Mouse (Mus musculus) MEL (cell line): ENCODE data around the gene Large2. TPM values are rescaled to one million over a fixed set of nuclear protein-coding genes. Genes with fewer than 3 reads are reported as not detected.

Experiments
- DNase-seq: peaks from one replicate; pipeline ENCODE4 v3.0.0; 2011; ENCODE audit warnings: low read depth, low spot score
- H3K27ac ChIP-seq: 2 replicates; pipeline ENCODE4 v1.5.1; 2012; ENCODE audit warnings: low read depth, mild to moderate bottlenecking, control low read depth, low read length, moderate library complexity; ENCODE audit not compliant: control insufficient read depth
- H3K27me3 ChIP-seq, 2 experiments: fragments of 150-350 bp in 1 of 2; sonication (generic) in 1 of 2; 2 replicates each; pipeline ENCODE4 v1.6.1; 2012; ENCODE audit warnings: low read length in 2 of 2, mild to moderate bottlenecking in 2 of 2, improper control_type of control experiment in 1 of 2, moderate library complexity in 1 of 2; ENCODE audit not compliant: insufficient read depth in 2 of 2, control insufficient read depth in 1 of 2
- H3K36me3 ChIP-seq, 2 experiments: 2 replicates each; pipeline ENCODE4 v1.6.1; 2012 to 2014; ENCODE audit warnings: low read length in 2 of 2, improper control_type of control experiment in 1 of 2, inconsistent platforms in 1 of 2, mild to moderate bottlenecking in 1 of 2; ENCODE audit not compliant: insufficient read depth in 2 of 2, control insufficient read depth in 1 of 2
- H3K4me1 ChIP-seq, 2 experiments: fragments of 150-350 bp in 1 of 2; sonication (generic) in 1 of 2; 2 replicates each; pipeline ENCODE4 v1.6.1; 2012; ENCODE audit warnings: low read length in 2 of 2, improper control_type of control experiment in 1 of 2, mild to moderate bottlenecking in 1 of 2; ENCODE audit not compliant: insufficient read depth in 2 of 2, control insufficient read depth in 1 of 2
- H3K4me3 ChIP-seq, 2 experiments: fragments of 150-350 bp in 1 of 2; sonication (generic) in 1 of 2; 2 replicates each; pipeline ENCODE4 v1.5.1; 2012; ENCODE audit warnings: low read depth in 2 of 2, low read length in 2 of 2, mild to moderate bottlenecking in 2 of 2, moderate library complexity in 2 of 2, control low read depth in 1 of 2, improper control_type of control experiment in 1 of 2; ENCODE audit not compliant: control insufficient read depth in 1 of 2, insufficient read depth in 1 of 2
- H3K79me2 ChIP-seq: 2 replicates; pipeline ENCODE4 v1.6.1; 2012; ENCODE audit warnings: mild to moderate bottlenecking, low read length, moderate library complexity; ENCODE audit not compliant: control insufficient read depth, poor library complexity, insufficient read depth
- H3K9ac ChIP-seq: 2 replicates; pipeline ENCODE4 v1.6.1; 2012; ENCODE audit warnings: low read depth, mild to moderate bottlenecking, control low read depth, low read length, moderate library complexity; ENCODE audit not compliant: control insufficient read depth, poor library complexity, severe bottlenecking
- H3K9me3 ChIP-seq: fragments of 150-350 bp; sonication (generic); replicated peaks from 2 replicates; pipeline ENCODE4 v1.6.1; 2012; ENCODE audit warnings: mild to moderate bottlenecking, low read length, improper control_type of control experiment, moderate library complexity; ENCODE audit not compliant: insufficient read depth
- BHLHE40 ChIP-seq: IDR thresholded peaks from 2 replicates; pipeline ENCODE4 v1.6.1; 2012; ENCODE audit warnings: low read depth, mild to moderate bottlenecking, inconsistent platforms, low read length, improper control_type of control experiment, borderline replicate concordance
- CHD1 ChIP-seq: IDR thresholded peaks from 2 replicates; pipeline ENCODE4 v1.6.1; 2012; ENCODE audit warnings: low read depth, mild to moderate bottlenecking, inconsistent platforms, low read length, improper control_type of control experiment
- CTCF ChIP-seq, 3 experiments: IDR thresholded peaks in 2 of 3; conservative IDR thresholded peaks in 1 of 3; 2 replicates each; pipeline ENCODE4 v1.5.1; 2011 to 2012; ENCODE audit warnings: low read length in 3 of 3, low read depth in 2 of 3, mild to moderate bottlenecking in 2 of 3, improper control_type of control experiment in 1 of 3, inconsistent platforms in 1 of 3, mixed read lengths in 1 of 3, moderate library complexity in 1 of 3; ENCODE audit not compliant: control insufficient read depth in 1 of 3, insufficient read depth in 1 of 3, poor library complexity in 1 of 3, severe bottlenecking in 1 of 3
- E2F4 ChIP-seq: IDR thresholded peaks from 2 replicates; pipeline ENCODE4 v1.6.1; 2011; ENCODE audit warnings: low read depth, low read length, improper control_type of control experiment, borderline replicate concordance
- ELF1 ChIP-seq: IDR thresholded peaks from 2 replicates; pipeline ENCODE4 v1.6.1; 2014; ENCODE audit warnings: low read depth, mild to moderate bottlenecking, inconsistent platforms, low read length, improper control_type of control experiment, moderate library complexity
- ETS1 ChIP-seq: IDR thresholded peaks from 2 replicates; pipeline ENCODE4 v1.6.1; 2012; ENCODE audit warnings: low read depth, mild to moderate bottlenecking, inconsistent platforms, low read length, improper control_type of control experiment, moderate library complexity
- GATA1 ChIP-seq: IDR thresholded peaks from 2 replicates; pipeline ENCODE4 v1.6.1; 2011; ENCODE audit warnings: low read depth, low read length, improper control_type of control experiment
- JUND ChIP-seq: IDR thresholded peaks from 2 replicates; pipeline ENCODE4 v1.6.1; 2011; ENCODE audit warnings: low read depth, mild to moderate bottlenecking, improper control_type of control experiment, low read length
- MAX ChIP-seq: IDR thresholded peaks from 2 replicates; pipeline ENCODE4 v1.6.1; 2011; ENCODE audit warnings: low read length, improper control_type of control experiment
- MAZ ChIP-seq: IDR thresholded peaks from 2 replicates; pipeline ENCODE4 v1.6.1; 2012; ENCODE audit warnings: low read depth, mild to moderate bottlenecking, inconsistent platforms, low read length, improper control_type of control experiment
- MXI1 ChIP-seq: IDR thresholded peaks from 2 replicates; pipeline ENCODE4 v1.6.1; 2011; ENCODE audit warnings: mild to moderate bottlenecking, low read depth, low read length, improper control_type of control experiment
- MYB ChIP-seq: IDR thresholded peaks from 2 replicates; pipeline ENCODE4 v1.6.1; 2011; ENCODE audit warnings: mild to moderate bottlenecking, low read depth, low read length, improper control_type of control experiment
- MYC ChIP-seq: IDR thresholded peaks from 2 replicates; pipeline ENCODE4 v1.6.1; 2011; ENCODE audit warnings: low read depth, mild to moderate bottlenecking, low read length, improper control_type of control experiment, moderate library complexity
- POLR2A ChIP-seq, 2 experiments: IDR thresholded peaks; 2 replicates each; pipeline ENCODE4 v1.6.1; 2011 to 2012; ENCODE audit warnings: low read length in 2 of 2, mild to moderate bottlenecking in 2 of 2, control low read depth in 1 of 2, improper control_type of control experiment in 1 of 2, low read depth in 1 of 2, moderate library complexity in 1 of 2; ENCODE audit not compliant: control insufficient read depth in 1 of 2, insufficient read depth in 1 of 2, poor library complexity in 1 of 2
- RAD21 ChIP-seq: IDR thresholded peaks from 2 replicates; pipeline ENCODE4 v1.6.1; 2011; ENCODE audit warnings: mild to moderate bottlenecking, low read depth, low read length, improper control_type of control experiment
- SIN3A ChIP-seq: IDR thresholded peaks from 2 replicates; pipeline ENCODE4 v1.6.1; 2012; ENCODE audit warnings: low read length, improper control_type of control experiment, inconsistent platforms
- SMC3 ChIP-seq: IDR thresholded peaks from 2 replicates; pipeline ENCODE4 v1.6.1; 2011; ENCODE audit warnings: low read depth, low read length, improper control_type of control experiment
- TBP ChIP-seq: IDR thresholded peaks from 2 replicates; pipeline ENCODE4 v1.8.0; 2011; ENCODE audit warnings: low read depth, low read length, improper control_type of control experiment
- TCF12 ChIP-seq: IDR thresholded peaks from 2 replicates; pipeline ENCODE4 v1.6.1; 2014; ENCODE audit warnings: low read depth, mild to moderate bottlenecking, inconsistent platforms, low read length, improper control_type of control experiment, moderate library complexity
- USF1 ChIP-seq: IDR thresholded peaks from 2 replicates; pipeline ENCODE4 v1.6.1; 2014; ENCODE audit warnings: low read depth, mild to moderate bottlenecking, inconsistent platforms, low read length, improper control_type of control experiment, moderate library complexity
- USF2 ChIP-seq, 2 experiments: IDR thresholded peaks; 2 replicates each; pipeline ENCODE4 v1.6.1; 2011 to 2012; ENCODE audit warnings: improper control_type of control experiment in 2 of 2, low read length in 2 of 2, borderline replicate concordance in 1 of 2, inconsistent platforms in 1 of 2, low read depth in 1 of 2, mild to moderate bottlenecking in 1 of 2; ENCODE audit not compliant: insufficient read depth in 1 of 2
- ZKSCAN1 ChIP-seq: IDR thresholded peaks from 2 replicates; pipeline ENCODE4 v1.6.1; 2012; ENCODE audit warnings: low read depth, mild to moderate bottlenecking, inconsistent platforms, low read length, improper control_type of control experiment, moderate library complexity
- ZMIZ1 ChIP-seq: IDR thresholded peaks from 2 replicates; pipeline ENCODE4 v1.6.1; 2012; ENCODE audit warnings: low read depth, mild to moderate bottlenecking, inconsistent platforms, low read length, improper control_type of control experiment, moderate library complexity
- ZNF384 ChIP-seq: IDR thresholded peaks from 2 replicates; pipeline ENCODE4 v1.6.1; 2012; ENCODE audit warnings: low read depth, mild to moderate bottlenecking, inconsistent platforms, low read length, improper control_type of control experiment
- polyA plus RNA-seq, 2 experiments: library from polyadenylated mRNA; stranded (reverse) in 1 of 2; unstranded in 1 of 2; fragments of >175 nt in 1 of 2; fragments of >200 nt in 1 of 2; gene quantifications; 2 replicates each; pipeline versions ENCODE4 v1.2.1 to v1.2.4; 2012; ENCODE audit warnings: low replicate concordance in 2 of 2, low read depth in 1 of 2; ENCODE audit not compliant: insufficient read length in 2 of 2, insufficient read depth in 1 of 2, missing spikeins in 1 of 2
- total RNA-seq: library from RNA; depleted of rRNA; stranded (reverse); fragments of 300-350 nt; gene quantifications from 2 replicates; pipeline ENCODE4 v1.2.3, GENCODE M21; 2012

Gene Large2
- total and polyA plus RNA-seq, 3 experiments: 0.03 TPM; not detected in 2

GRCm38 (mm10) chr2:92371971-92372690, 2.5 kb downstream of the Large2 start:
- TF ChIP-seq MYC (no peak), USF2 (IDR thresholded peaks at IDR 0.05; ENCODE audit: borderline replicate concordance in 1 of 2, insufficient read depth in 1 of 2, low read depth in 1 of 2, low read length in 2 of 2) (no peak), ZMIZ1 (no peak), CHD1 (no peak), POLR2A (IDR thresholded peaks at IDR 0.05; ENCODE audit: control insufficient read depth in 1 of 2, insufficient read depth in 1 of 2, low read depth in 1 of 2, low read length in 2 of 2, poor library complexity in 1 of 2) (no peak), TBP (no peak), ELF1 (no peak), MYB (no peak), JUND (no peak), ETS1 (no peak)
- Histone ChIP-seq H3K79me2 (peaks cover 5% of the 10 kb centered on the region), H3K4me1 (peaks cover 0 to 12% of the 10 kb centered on the region in 2 experiments; a peak in 2 of 4 replicates), H3K9me3 (no peaks in the 10 kb centered on the region), H3K4me3 (no peak overlapping the region), H3K36me3 (no peaks in the 10 kb centered on the region), H3K27me3 (no peaks in the 10 kb centered on the region), H3K27ac (no peak overlapping the region), H3K9ac (no peak overlapping the region)
- no peak for DNase-seq

GRCm38 (mm10) chr2:92370821-92371805, 3.6 kb downstream of the Large2 start:
- Histone ChIP-seq H3K27ac (no peak overlapping the region), H3K27me3 (no peaks in the 10 kb centered on the region), H3K9me3 (no peaks in the 10 kb centered on the region), H3K4me1 (peaks cover 0 to 7% of the 10 kb centered on the region in 2 experiments; a peak in 2 of 4 replicates), H3K36me3 (no peaks in the 10 kb centered on the region), H3K79me2 (peaks cover 5% of the 10 kb centered on the region), H3K4me3 (no peak overlapping the region), H3K9ac (no peak overlapping the region)
- no peak for TF ChIP-seq E2F4
- no peak for TF ChIP-seq CHD1
- TF ChIP-seq MYB: no peak
- no peak for TF ChIP-seq ELF1
- no peak for TF ChIP-seq SIN3A
- no peak for TF ChIP-seq MAX
- TF ChIP-seq ZNF384: no peak
- no peak for TF ChIP-seq CTCF (IDR thresholded peaks at IDR 0.05 in 2 of 3, conservative IDR thresholded peaks at IDR 0.05 in 1 of 3; ENCODE audit: control insufficient read depth in 1 of 3, insufficient read depth in 1 of 3, low read depth in 2 of 3, low read length in 3 of 3, poor library complexity in 1 of 3, severe bottlenecking in 1 of 3)
- no peak for TF ChIP-seq MXI1
- no peak for TF ChIP-seq ZKSCAN1
- TF ChIP-seq TCF12: no peak
- TF ChIP-seq ZMIZ1: no peak
- no peak for TF ChIP-seq BHLHE40
- no peak for TF ChIP-seq MAZ
- TF ChIP-seq SMC3: no peak
- no peak for TF ChIP-seq USF1
- no peak for TF ChIP-seq RAD21
- no peak for TF ChIP-seq MYC
- TF ChIP-seq GATA1: no peak
- no peak for DNase-seq
